Mouse (Mus musculus) spleen, postnatal 10 days (tissue): ENCODE data around the gene Slc7a7.

ENCODE experiments used
- DNase-seq, 2 experiments: peaks; one replicate each; pipeline ENCODE4 v3.0.0; 2021 to 2022; ENCODE audit warnings: low spot score in 2 of 2

The Slc7a7 gene

DNA sequence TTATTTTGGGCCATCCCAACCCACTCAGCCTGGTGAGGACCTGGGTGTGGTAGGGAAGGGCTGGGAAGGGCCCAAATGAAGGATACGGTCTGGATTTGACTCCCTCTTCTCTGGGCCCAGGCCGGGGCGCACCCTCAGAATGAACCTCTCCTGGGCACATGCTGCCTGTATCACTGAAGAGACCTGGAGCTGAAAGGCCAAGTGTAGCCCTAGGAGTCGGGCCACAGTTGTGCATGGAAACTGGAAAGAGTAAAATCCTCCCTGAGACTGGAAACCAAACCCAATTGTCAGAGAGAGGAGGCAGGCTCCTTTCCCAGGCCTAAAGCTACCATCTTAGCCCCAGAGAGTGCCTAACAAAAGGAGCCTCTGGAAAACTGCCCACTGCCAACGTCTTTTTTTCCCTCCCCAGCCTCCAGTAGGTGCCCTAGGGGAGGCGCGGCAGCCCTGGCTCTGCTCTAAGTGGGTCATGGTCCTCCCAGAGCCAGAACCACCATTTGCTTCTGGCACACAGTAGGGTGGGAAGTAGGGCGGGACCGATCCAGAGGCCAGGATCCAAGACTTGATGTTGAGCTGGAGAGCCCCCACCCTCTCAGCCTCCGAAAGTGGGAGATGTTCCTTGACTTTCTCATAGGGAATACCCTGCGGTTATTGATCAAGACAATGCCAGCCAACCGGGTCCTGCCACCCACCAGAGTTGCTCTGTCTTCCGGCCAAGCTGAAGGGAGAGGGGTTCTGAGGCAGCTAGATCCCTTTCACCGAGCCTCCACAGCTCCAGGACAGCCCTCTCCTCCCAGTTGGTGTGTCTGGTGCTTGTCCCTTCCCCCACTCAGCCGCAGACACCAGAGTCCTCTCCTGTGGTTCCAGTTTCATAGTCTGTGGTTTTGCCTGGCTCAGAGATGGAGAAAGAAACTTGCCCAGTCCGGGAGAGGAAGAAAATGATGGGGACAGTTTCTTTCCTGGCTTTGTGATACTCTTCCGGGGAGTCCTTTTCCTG lies 15.6 kb upstream of the Slc7a7 start:
- peak in 1 of 2 experiments; percentile 45 for DNase-seq

DNA sequence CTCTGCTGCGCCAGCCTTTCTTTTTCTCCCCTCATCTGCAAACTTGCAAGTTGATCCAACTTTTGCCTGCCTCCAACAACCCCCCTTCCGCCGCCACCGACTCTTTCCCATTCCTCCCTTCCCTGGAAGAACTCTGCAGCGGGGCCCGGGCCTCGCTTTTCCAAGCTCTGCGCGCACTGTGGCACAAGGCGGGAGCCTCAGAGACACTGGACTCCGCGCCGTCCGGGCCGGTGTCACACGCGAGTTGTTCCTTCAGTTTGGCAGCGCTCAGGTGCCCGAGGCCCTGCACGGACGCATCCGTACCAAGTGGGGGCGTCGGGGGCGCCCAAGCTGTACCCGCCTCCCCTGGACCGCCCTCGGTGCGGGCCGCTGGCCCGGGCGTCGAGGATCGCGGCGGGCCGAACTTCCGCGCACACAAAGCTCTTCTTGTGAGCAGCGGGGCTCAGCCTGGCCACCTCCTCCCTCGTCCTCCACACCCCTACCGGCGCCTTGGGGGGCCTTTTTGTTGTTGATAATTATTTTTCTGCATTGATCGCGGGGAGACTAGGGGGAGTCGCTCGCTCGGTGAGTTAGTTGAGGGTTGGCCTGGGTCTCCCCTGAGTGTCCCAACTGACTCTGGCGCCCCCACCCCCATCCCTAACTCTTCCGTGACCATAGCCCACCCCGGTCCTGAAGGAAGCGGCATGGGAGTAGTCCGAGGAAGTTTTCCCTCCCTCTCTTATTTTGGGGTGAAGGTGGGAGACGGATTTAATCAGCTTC lies 14.7 kb upstream of the Slc7a7 start:
- DNase-seq = peak; percentile 65 to 70

DNA sequence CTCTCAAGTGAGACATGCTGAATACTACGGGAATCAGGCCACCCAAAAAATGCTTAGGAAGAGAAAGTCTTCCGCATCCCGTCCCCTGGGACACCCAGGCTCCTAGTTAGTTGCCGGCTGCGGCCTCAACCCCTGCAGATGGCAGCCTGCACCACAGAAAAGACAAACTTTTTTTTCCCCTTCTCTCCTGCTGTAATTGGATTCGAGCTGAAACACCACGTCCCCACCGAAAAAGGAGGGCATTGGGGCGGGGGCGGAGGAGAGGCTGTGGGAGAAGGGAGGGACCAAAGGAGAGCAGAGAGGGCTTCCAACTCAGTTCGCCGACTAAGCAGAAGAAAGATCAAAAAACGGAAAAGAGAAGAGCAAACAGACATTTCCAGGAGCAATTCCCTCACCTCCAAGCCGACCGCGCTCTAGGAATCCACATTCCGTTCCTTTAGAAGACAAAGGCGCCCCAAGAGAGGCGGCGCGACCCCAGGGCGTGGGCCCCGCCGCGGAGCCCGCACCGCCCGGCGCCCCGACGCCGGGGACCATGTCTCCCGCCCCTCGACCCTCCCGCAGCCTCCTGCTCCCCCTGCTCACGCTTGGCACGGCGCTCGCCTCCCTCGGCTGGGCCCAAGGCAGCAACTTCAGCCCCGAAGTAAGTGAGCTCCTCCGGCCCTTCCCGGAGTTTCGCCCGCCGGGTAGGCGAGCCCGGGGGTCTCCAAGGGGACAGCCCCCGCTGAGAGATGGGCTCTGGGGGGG lies 13.9 kb upstream of the Slc7a7 start, which contains the start of gene Mmp14:
TSS of gene Mmp14 (plus strand) at position 279 of the 744 bp plus-strand sequence.
- peak in 1 of 2 experiments; percentile 58 for DNase-seq

DNA sequence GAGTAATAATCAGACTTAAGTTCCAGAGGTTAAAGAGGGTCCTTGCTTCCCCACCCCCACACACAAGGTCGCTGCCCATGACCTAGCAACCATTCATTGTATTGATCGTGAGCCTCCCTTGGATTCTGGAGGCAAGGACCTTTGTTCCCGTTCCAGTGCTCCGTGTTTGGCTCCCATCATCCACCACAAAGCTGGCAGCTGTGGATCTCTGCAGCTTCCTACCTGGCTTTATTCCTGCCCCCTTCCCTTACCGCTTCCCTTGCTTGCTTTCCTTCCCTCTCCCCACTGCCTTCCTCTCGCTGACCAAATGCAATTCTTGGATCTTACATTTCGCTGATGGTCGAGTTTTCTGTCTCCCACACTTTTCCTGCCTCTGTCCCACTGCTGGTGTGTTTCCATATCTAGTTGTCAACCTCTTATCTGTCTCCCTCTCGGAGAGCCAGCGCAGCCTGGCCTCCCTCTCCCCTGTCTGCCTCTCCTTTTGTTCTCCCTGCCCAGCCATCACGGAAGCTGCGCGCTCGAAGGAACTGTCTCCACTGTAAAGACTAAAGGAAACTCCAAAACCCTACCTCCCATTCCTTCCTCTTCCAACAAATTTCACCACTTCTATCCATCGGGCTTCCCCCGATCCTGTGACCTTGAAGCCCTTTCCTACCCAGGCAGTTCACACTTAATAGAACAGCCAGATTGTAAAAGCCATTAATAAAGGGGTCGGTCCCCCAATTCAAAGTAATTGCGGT lies 13.0 kb upstream of the Slc7a7 start:
- no peak for DNase-seq

DNA sequence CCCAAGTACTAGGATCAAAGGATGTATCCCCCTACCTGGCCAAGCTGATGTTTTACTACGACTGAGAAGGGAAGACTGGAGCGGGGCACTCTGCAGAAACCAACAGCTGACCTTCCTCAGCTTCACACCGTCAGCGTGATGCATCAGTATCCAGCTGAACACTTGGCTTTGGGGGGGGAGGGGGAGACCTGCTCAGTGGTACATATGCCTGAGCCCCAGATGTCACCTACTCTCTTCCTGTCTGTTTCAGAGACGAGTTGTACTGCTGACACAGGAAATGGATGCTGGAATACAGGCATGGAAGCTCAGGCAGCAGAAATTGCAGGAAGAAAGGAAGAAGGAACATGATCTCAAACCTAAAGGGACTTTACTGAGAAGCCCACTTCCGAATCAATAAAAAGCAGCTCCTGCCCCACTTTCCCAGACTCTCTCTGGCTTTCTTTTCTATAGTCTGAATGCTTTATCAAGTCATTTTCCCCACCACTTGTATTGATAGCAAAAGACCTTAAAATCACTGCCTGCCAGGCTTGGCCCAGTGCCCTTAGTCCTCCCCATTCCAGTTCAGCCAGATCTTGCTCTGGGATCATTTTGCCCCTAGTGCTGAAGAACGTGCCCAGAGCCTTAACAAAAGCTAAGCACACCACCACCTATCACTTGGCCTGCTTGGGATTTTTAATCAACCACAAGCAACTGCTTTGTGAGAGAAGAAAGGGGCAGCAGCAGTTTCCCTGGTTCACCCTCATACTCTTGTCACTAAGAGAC lies 11.9 kb upstream of the Slc7a7 start:
- no peak for DNase-seq

DNA sequence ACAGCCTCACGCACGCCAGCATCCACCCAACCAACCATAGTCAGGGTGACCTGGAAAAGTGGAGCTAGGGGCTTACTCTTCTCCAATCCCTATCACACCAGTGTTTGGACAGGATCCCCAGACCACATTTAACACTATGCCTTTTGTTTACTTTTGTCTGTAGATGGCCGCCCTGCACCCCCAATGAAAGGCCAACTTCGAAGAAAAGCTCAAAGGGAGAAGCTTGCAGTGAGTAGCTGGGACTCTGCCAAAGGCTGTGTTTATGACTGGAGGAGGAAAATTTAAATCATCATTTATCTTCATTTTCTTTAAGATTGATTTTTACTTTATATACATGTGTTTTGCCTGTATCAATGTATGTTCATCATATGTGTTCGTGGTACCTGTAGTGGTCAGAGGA lies 10.8 kb upstream of the Slc7a7 start:
- no peak for DNase-seq

DNA sequence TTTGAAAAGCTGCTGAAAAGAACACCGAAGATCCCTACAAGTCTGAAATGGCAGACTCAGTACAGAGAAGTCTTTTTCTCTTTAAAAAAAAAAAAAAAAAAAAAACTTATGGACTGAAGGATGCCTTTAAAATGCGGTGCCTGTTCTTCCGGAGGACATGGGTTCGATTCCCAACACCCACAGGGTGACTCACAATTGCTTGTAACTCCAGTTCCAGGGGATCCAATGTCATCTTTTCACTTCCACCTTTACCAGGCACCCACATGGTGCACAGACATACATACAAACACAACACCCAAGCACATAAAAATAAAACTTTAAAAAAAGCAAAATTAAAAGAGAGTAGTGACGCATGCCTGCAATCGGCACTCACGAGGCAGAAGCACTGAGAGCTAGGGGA lies 10.1 kb upstream of the Slc7a7 start:
- DNase-seq = no peak

DNA sequence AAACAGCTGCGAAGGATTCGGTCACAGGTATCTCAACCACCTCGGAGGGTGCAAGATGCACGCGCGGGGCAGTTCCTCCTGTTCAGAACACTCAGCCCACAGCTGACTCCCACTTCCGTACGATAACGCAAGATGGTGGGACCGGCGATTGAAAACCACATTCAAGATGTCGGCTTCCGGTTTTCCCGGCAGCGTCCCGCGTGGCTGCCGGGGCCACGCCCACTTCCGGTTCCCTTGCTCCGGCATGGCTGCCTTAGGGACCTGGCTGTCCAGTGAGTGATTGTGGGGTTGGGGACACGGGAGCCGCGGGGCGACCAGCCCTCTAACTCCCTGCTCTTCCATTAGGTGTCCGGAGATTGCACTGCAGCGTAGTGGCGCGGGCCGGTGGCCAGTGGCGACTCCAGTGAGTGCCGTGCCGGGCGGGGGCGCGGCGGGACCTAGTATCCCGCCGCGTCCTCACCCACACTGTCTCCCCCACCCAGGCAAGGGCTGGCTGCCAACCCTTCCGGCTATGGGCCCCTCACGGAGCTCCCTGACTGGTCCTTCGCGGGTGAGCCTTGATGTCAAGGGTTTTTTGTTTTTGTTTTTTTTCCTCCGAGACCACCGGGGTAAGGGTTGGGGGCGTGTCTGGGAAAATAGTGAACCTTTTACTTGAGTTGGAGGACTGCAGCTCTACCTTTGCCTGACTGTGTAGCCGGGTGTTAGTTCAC lies 9.3 kb upstream of the Slc7a7 start, which contains the start of gene Mrpl52:
TSS of gene Mrpl52 (plus strand) at position 221 of the 710 bp plus-strand sequence.
- peak; percentile 87 to 91 for DNase-seq

DNA sequence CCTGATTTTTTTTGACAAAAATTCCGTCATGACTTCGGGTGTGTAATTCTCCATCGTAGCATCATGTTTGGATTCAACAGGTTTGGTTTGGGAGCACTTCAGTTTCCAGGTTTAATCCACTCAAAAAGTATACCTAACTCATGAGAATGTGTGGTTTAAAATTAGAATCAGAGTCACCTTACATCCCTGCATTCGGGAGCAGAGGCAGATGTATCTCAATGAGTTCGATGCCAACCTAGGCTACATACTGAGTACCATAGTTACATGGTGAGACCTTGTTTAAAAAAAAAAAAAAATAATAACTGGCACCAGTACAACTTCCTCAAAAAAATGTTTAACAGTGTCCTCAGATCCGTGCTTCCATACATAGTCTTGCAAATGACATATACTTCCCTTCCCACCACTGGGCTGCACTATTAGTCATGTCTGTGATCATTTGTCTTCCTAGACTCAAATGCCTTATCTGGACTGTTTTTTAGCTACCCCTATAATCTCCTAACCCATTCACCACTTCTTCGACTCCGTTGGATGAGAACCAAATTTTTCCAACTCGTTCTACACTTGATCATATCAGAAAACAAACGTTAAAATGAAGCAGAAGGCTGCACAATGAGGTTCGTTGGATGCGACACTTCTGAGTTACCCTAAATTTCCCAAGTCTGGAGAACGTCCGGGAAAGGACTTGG lies 8.6 kb upstream of the Slc7a7 start:
- no peak for DNase-seq

DNA sequence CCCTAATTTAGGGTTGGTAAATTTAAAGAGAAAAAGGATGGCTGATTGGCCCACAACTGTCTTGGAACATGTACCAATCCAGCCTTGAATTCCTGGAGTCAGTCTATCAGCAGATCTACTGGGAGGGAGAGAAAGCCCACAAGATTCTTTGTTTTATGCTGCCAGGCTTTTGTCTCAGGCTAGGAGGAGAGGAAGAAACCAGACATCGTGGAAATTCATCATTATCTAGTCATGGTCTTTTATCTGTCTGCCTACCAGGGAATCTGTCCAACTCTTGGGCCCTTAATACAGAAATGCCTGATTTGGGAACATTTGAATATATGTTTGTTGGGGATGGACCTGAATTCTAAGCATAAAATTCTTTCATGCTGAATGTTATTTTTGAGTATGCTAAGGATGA lies 8.0 kb upstream of the Slc7a7 start:
- no peak for DNase-seq

DNA sequence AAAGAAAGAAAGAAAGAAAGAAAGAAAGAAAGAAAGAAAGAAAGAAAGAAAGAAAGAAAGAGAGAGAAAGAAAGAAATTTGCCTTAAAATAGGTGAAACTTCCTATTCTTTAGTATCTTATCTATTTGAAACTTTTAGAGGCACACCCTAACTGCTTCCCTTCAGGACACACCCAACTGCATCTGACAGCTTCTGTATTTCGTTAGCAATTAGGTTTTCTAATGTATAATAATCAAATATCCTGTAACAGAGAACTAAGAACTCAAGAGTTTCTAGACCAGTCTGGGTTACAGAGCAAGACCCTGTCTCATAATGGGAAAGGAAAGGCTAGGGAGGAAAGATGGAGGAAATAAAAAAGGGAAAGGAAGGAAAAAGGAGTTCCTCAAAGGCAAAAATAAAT lies 7.1 kb upstream of the Slc7a7 start:
- no peak for DNase-seq

DNA sequence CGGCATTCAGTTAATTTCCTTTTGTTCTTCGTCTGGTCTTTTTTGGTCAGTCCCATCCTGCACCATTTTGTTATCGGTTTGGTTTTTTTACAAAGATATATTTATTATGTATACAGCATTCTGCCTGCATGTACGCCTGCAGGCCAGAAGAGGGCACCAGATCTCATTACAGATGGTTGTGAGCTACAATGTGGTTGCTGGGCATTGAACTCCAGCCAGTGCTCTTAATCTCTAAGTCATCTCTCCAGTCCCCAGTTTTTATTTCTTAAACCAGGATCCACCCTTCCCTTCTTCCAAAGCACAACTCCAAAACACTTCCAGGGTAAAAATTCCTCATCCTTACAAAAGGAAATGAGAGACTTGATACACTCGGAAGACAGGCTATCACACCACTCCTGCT lies 5.8 kb upstream of the Slc7a7 start:
- peak in 1 of 2 experiments; percentile 61 for DNase-seq

DNA sequence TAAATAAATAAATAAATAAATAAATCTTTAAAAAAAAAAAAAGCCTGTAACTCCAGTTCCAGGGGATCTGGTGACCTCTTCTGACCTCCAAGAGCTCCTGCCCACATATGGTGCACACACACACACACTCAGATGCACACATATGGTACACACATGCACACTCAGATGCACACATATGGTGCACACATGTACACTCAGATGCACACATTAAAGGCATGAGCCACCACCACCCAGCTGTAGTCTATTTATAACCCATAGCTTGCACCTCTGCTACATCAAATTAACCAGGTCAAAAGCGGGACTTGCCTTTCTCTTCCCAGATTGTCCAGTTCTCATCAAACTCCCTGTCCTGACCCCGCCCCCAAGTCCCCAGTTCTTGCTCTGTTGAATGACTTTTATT lies 3.4 kb upstream of the Slc7a7 start:
- DNase-seq = no peak

DNA sequence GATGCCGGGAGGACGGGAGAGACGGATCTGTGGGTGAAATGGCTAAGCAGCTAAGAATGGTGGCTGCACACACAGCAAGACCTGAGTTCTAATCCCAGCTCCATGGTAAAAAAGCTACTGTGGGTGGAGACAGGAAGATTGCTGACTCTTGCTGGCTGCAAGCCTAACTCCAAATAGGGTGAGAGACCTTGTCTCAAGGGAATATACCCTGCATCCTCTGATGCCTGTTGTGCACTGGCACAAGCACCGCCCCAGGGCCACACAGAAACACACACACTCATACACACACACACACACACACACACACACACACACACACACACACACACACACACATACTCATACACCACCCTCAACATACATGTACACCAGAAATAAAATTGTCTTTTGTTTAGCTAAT lies 750 bp downstream of the Slc7a7 start:
- no peak for DNase-seq

DNA sequence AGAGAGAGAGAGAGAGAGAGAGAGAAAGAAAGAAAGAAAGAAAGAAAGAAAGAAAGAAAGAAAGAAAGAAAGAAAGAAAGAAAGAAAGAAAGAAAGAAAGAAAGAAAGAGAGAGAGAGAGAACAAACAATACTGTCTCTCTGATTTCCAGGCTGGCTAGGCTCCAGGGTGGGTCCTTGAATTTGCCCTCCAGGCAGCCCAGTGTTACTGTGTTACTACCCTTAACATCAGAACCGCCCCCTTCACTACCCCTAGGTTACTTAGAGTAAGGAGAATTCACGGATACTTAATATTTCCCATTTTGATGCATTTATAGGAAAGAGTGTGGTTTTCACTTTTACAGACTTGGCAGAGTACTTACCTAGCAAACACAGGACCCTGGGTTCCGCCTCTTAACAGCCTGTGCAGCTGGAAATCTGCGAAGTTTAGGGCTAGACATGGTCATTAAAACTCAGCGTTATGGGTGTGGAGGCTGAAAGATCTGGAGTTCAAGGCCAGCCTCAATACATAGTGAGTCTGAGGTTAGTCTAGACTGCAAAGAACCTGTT lies 1.3 kb downstream of the Slc7a7 start:
- DNase-seq = no peak

DNA sequence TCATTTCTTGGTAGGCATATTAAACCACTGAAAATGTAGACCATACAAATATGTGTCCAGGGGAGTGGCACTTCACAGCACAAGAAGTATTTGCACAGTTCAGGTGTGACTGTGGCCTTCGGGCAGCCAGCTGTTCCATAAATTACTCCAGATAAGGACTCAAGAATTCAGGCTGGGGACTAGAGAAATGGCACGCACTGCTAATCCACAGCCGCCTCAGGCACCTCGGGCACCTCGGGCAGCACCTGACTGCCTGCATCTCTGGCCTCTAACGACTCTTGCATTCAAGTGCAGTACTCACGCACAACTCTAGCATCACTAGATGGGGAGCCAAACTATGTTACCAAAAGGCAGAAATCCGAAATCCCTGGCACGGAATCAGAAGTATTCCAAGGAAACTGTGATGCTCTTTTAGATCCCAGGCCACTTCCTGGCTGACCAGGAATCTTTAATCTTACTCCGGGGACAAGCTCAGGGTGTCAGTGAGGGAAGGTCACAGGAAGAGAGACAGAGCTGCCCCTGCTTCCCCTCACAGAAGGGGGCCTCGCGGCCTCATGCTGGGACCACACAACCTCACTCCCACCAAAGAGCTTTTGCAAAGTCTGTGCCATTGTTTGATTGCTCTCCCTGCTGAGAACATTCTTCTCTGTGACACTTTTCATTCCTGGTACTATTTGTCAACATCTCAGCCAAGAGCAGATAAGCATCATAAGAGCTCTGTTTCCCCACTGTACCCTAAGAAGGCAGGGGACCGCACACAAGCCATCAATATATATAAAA lies 2.1 kb downstream of the Slc7a7 start:
- DNase-seq = no peak

DNA sequence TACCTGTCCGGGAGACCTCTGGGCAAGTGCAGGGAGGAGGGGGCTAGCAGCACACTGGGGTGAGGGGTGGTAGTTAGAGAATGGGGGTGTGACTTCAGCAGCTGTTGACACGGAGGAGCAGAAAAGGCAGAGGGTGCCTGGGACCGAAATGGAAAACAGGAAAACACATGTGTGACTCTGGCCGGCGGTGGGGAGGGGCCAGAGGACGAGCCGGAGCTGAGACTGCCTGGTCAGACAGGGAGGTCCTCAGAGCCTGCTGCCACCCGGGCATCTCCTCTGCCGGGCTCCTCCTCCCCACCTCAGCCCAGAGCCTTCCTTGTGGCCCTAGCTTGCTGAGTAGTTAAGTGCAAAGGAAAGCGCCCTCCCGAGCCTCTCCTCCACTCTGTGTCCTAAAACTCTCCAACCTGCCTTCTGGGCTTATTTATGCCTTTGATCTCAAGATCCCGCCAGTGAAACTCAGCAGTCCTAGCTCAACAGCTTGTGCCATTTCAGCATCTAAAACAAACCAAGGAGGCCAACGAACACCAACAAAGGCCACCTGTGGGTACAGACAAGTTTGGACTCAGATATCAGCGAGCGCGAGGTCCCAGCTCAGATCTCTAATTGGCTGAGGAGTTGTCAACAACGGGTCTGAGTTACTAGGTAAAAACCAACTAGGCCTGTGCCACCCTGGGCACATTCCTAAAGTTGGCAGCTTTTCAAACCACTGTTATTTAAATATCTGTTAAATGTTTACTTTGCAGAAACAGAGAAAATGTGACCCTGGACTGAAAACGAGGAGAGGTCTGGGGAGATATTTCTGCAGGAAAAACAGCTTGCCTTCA lies 3.5 kb downstream of the Slc7a7 start:
- peak in 1 of 2 experiments; percentile 55 for DNase-seq
